In genomic region chr13:93499167-93499972, GRCm38 (mm10) we compare ENCODE assay signal across 8 mouse cellular contexts. TPM values are rescaled to one million over a fixed set of nuclear protein-coding genes. Genes with fewer than 3 reads are reported as not detected.
A peak's percentile ranks its signal among the peaks of the same experiment; 100 is the strongest.
DNase-seq lines count a peak whose midpoint lies in the region; ATAC-seq lines count a peak whose summit lies in the region.

Gene Jmy (minus strand): TSS chr13:93499808.

- H3K4me2 ChIP-seq in hindbrain, embryonic 16.5 days (ENCODE audit: low read length) = peak within 1 kb of the TSS; percentile 89

- no peaks in the 10 kb centered on the region for H3K9me3 ChIP-seq in hindbrain, embryonic 16.5 days (ENCODE audit: control insufficient read depth, low read length)

- peaks cover 25% of the 10 kb centered on the region for H3K4me1 ChIP-seq in hindbrain, embryonic 16.5 days (ENCODE audit: control insufficient read depth, insufficient read depth, low read depth, low read length)

- H3K36me3 ChIP-seq in hindbrain, embryonic 16.5 days (ENCODE audit: control insufficient read depth, insufficient read depth, low read length) = no peaks in the 10 kb centered on the region
- H3K36me3 ChIP-seq in macrophage (ENCODE audit: inconsistent target) = no peaks in the 10 kb centered on the region

- H3K9ac ChIP-seq in hindbrain, embryonic 16.5 days (ENCODE audit: low read depth, low read length) = peak within 1 kb of the TSS; percentile 86

- ATAC-seq in hindbrain, embryonic 16.5 days = peak; percentile 98

- no peaks in the 10 kb centered on the region for H3K27me3 ChIP-seq in hindbrain, embryonic 16.5 days (replicated peaks; ENCODE audit: control insufficient read depth, insufficient read depth, low read length)

- DNase-seq in R1 (ENCODE audit: low read depth, low spot score) = peak; percentile 83
- DNase-seq in cerebellum, postnatal 25 days = peak; percentile 91 to 95
- peak; percentile 86 for DNase-seq in frontal cortex, postnatal 36 days (ENCODE audit: low spot score in 2 of 2)
- peak; percentile 79 to 86 for DNase-seq in left cerebral cortex, adult 18-20 months (ENCODE audit: low spot score in 2 of 2)
- DNase-seq in right cerebral cortex, adult 18-20 months = peak; percentile 86
- peak; percentile 57 for DNase-seq in urinary bladder, postnatal 10 days (ENCODE audit: low spot score)

- peak within 1 kb of the TSS; percentile 94 for H3K4me3 ChIP-seq in hindbrain, embryonic 16.5 days (ENCODE audit: low read length)
- H3K4me3 ChIP-seq in macrophage (ENCODE audit: inconsistent target) = peak within 1 kb of the TSS; percentile 36

- under 1% methylated on average over 57 of the region's 105 CpGs for WGBS in hindbrain, embryonic 16.5 days
- WGBS in macrophage (ENCODE audit: missing documents) = 2% methylated on average over 102 of the region's 105 CpGs

- H3K79me2 ChIP-seq in macrophage (ENCODE audit: inconsistent target) = no peaks in the 10 kb centered on the region; the same call in 1 of the 2 replicates

- peak within 1 kb of the TSS; percentile 92 for H3K27ac ChIP-seq in hindbrain, embryonic 16.5 days (ENCODE audit: low read depth, low read length)
- H3K27ac ChIP-seq in macrophage = no peak within 1 kb of the TSS

RNA-seq across cellular contexts. Expression of gene Jmy, which starts in this region (rescaled TPM):
- 3.3 and 3.6 TPM in 2 replicates for polyA plus RNA-seq in hindbrain, embryonic 16.5 days (2015; fragmentation: Nextera tagmentation; extraction: Ambion mirVana)
- total RNA-seq in left cerebral cortex, adult 18-20 months (2021) = 10 to 100 TPM; 41.8 to 42.0 TPM
- 10 to 100 TPM in 7 of 26 experiments, 1 to 10 TPM in 16, under 1 TPM in 3; 0.58 to 23.5 (median 5.6) TPM for total RNA-seq in macrophage (2018; cell fraction: chromatin; rRNA removed)
- 10 to 100 TPM in 6 of 26 experiments, 1 to 10 TPM in 20; 1.4 to 11.4 (median 4.2) TPM for total RNA-seq in macrophage (2018; cell fraction: cytosol; rRNA removed)
- 10 to 100 TPM in 6 of 26 experiments, 1 to 10 TPM in 20; 1.8 to 19.2 (median 4.6) TPM for total RNA-seq in macrophage (2018; cell fraction: nucleus; rRNA removed)
- 3.3 to 4.6 TPM (median 4.3 TPM) in 3 replicates for polyA plus RNA-seq in macrophage (2018)
